20 mouse cellular contexts compared by ENCODE assay signal in the genomic region with DNA sequence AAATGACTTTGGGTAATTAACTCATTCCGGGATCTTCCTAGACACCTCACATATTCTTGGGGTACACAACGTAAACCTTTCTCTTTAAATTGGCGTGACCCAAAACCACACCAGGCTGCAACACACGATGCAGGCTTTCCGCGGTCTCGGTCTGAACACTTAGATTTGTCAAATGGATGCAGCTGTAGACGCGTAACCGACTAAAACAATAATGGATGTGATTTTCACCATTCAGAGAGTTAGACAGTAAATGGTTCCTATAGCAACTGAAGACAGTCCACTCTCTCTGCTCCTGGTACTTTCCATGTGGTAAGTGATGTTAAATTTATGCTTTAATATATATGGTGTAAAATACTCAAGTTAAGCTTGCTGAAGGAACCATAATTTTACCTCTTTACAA.
DNase-seq lines count a peak whose midpoint lies in the region; ATAC-seq and TF ChIP-seq lines count a peak whose summit lies in the region.
"Had no signal": no experiment of that assay in that cellular context is flagged by ENCODE, and none has a peak within 500 bp of the region (broad histone marks: within the 10 kb centered on the region; RNA-seq: fewer than 3 reads in every experiment).

No protein-coding gene starts in this region.

- ATAC-seq in forebrain, embryonic 14.5 days = no peak
- peak; percentile 58 for ATAC-seq in forebrain, postnatal 0 days
- ATAC-seq in forebrain, embryonic 13.5 days = no peak
- ATAC-seq in midbrain, embryonic 16.5 days = 0 out of 2 replicates have a peak, but pooled peaks have one; percentile 66
- no peak for ATAC-seq in midbrain, embryonic 14.5 days (ENCODE audit: low FRiP score, low TSS enrichment)
- 0 out of 2 replicates have a peak, but pooled peaks have one; percentile 41 for ATAC-seq in neural tube, embryonic 14.5 days (ENCODE audit: low read depth)
- no peak; the same call in 1 of the 2 replicates for ATAC-seq in neural tube, embryonic 15.5 days (ENCODE audit: low FRiP score)
- ATAC-seq: activated CD4-positive, CD25-positive, alpha-beta regulatory T cell, adult 4 months; hindbrain, postnatal 0 days; inflammation-experienced regulatory T-cells, adult 6 months; intestine, embryonic 16.5 days had no signal

- H3K4me1 ChIP-seq in forebrain, embryonic 14.5 days (ENCODE audit: control insufficient read depth, insufficient read depth, low read length) = peaks cover 10% of the 10 kb centered on the region; the same call in 1 of the 2 replicates
- H3K4me1 ChIP-seq in forebrain, embryonic 10.5 days = peaks cover 9% of the 10 kb centered on the region
- H3K4me1 ChIP-seq in forebrain, postnatal 0 days (ENCODE audit: insufficient read depth) = peaks cover 7% of the 10 kb centered on the region; the same call in 1 of the 2 replicates
- H3K4me1 ChIP-seq in forebrain, embryonic 13.5 days = peaks cover 14% of the 10 kb centered on the region
- H3K4me1 ChIP-seq in midbrain, embryonic 16.5 days (ENCODE audit: control insufficient read depth, insufficient read depth, low read length) = peaks cover 9% of the 10 kb centered on the region; the same call in 1 of the 2 replicates
- H3K4me1 ChIP-seq in midbrain, embryonic 14.5 days (ENCODE audit: control insufficient read depth, insufficient read depth, low read length) = peaks cover 11% of the 10 kb centered on the region
- no peaks in the 10 kb centered on the region for H3K4me1 ChIP-seq in neural tube, embryonic 14.5 days (ENCODE audit: control insufficient read depth, insufficient read depth, low read length)
- H3K4me1 ChIP-seq in neural tube, embryonic 15.5 days = peaks cover 4% of the 10 kb centered on the region; the same call in 1 of the 2 replicates

- no peak overlapping the region for H3K4me2 ChIP-seq in forebrain, embryonic 14.5 days (ENCODE audit: low read length)
- H3K4me2 ChIP-seq in forebrain, postnatal 0 days (ENCODE audit: low read depth) = no peak overlapping the region
- no peak overlapping the region for H3K4me2 ChIP-seq in forebrain, embryonic 13.5 days
- H3K4me2 ChIP-seq in midbrain, embryonic 16.5 days (ENCODE audit: low read length) = no peak overlapping the region
- H3K4me2 ChIP-seq in midbrain, embryonic 14.5 days (ENCODE audit: low read length) = no peak overlapping the region
- no peak overlapping the region for H3K4me2 ChIP-seq in neural tube, embryonic 14.5 days (ENCODE audit: low read depth, low read length)
- no peak overlapping the region for H3K4me2 ChIP-seq in neural tube, embryonic 15.5 days
- H3K4me2 ChIP-seq: hindbrain, embryonic 12.5 days had no signal

- no peaks in the 10 kb centered on the region for H3K27me3 ChIP-seq in forebrain, embryonic 14.5 days (replicated peaks; ENCODE audit: control insufficient read depth, insufficient read depth, low read length)
- H3K27me3 ChIP-seq in forebrain, embryonic 10.5 days (ENCODE audit: poor library complexity, severe bottlenecking) = no peaks in the 10 kb centered on the region
- H3K27me3 ChIP-seq in forebrain, postnatal 0 days (ENCODE audit: insufficient read depth, low read length) = no peaks in the 10 kb centered on the region
- no peaks in the 10 kb centered on the region for H3K27me3 ChIP-seq in forebrain, embryonic 13.5 days
- no peaks in the 10 kb centered on the region for H3K27me3 ChIP-seq in midbrain, embryonic 16.5 days (ENCODE audit: control insufficient read depth, insufficient read depth, low read depth, low read length)
- H3K27me3 ChIP-seq in midbrain, embryonic 14.5 days (ENCODE audit: control insufficient read depth, insufficient read depth, low read length) = no peaks in the 10 kb centered on the region
- no peaks in the 10 kb centered on the region for H3K27me3 ChIP-seq in neural tube, embryonic 14.5 days (ENCODE audit: control insufficient read depth, insufficient read depth, low read length)
- no peaks in the 10 kb centered on the region for H3K27me3 ChIP-seq in neural tube, embryonic 15.5 days (replicated peaks)
- H3K27me3 ChIP-seq: hindbrain, embryonic 12.5 days had no signal

- WGBS in forebrain, embryonic 14.5 days = 87% methylated on average over 10 of the region's 10 CpGs
- 90% methylated on average over 10 of the region's 10 CpGs for WGBS in forebrain, embryonic 10.5 days
- WGBS in forebrain, postnatal 0 days = 83% methylated on average over 10 of the region's 10 CpGs
- WGBS in forebrain, embryonic 13.5 days = 83% methylated on average over 10 of the region's 10 CpGs
- WGBS in midbrain, embryonic 16.5 days = 74% methylated on average over 10 of the region's 10 CpGs
- WGBS in midbrain, embryonic 14.5 days = 79% methylated on average over 10 of the region's 10 CpGs
- WGBS in neural tube, embryonic 14.5 days = 60% methylated on average over 10 of the region's 10 CpGs
- WGBS in neural tube, embryonic 15.5 days = 65% methylated on average over 10 of the region's 10 CpGs

- DNase-seq in forebrain, embryonic 14.5 days (ENCODE audit: low spot score) = peak; percentile 45
- DNase-seq in forebrain, embryonic 10.5 days (ENCODE audit: extremely low spot score, low spot score) = no peak
- no peak for DNase-seq in forebrain, postnatal 0 days
- no peak for DNase-seq in midbrain, embryonic 14.5 days
- DNase-seq: adrenal gland, adult 8-10 months; adrenal gland, postnatal 25 days; cerebellum, adult 18-20 months; cerebellum, adult 9-10 months; cerebellum, postnatal 14 days; gastrocnemius, postnatal 25 days; heart, adult 18-20 months had no signal

- no peak for TF ChIP-seq CTCF in forebrain, postnatal 0 days (IDR thresholded peaks at IDR 0.05; ENCODE audit: low read depth)

- H3K9me3 ChIP-seq in forebrain, embryonic 14.5 days (replicated peaks; ENCODE audit: control insufficient read depth, low read length) = no peaks in the 10 kb centered on the region
- H3K9me3 ChIP-seq in forebrain, embryonic 10.5 days = no peaks in the 10 kb centered on the region
- H3K9me3 ChIP-seq in forebrain, postnatal 0 days (ENCODE audit: low read length) = no peaks in the 10 kb centered on the region
- no peaks in the 10 kb centered on the region for H3K9me3 ChIP-seq in forebrain, embryonic 13.5 days (replicated peaks)
- no peaks in the 10 kb centered on the region for H3K9me3 ChIP-seq in midbrain, embryonic 16.5 days (replicated peaks; ENCODE audit: control insufficient read depth, low read length, poor library complexity, severe bottlenecking)
- no peaks in the 10 kb centered on the region for H3K9me3 ChIP-seq in midbrain, embryonic 14.5 days (ENCODE audit: control insufficient read depth, low read length)
- no peaks in the 10 kb centered on the region for H3K9me3 ChIP-seq in neural tube, embryonic 14.5 days (ENCODE audit: control insufficient read depth, low read length)
- H3K9me3 ChIP-seq in neural tube, embryonic 15.5 days (replicated peaks) = no peaks in the 10 kb centered on the region
- H3K9me3 ChIP-seq: hindbrain, embryonic 12.5 days had no signal

- no peaks in the 10 kb centered on the region for H3K36me3 ChIP-seq in forebrain, embryonic 14.5 days (ENCODE audit: control insufficient read depth, insufficient read depth, low read length)
- H3K36me3 ChIP-seq in forebrain, embryonic 10.5 days (replicated peaks) = no peaks in the 10 kb centered on the region
- no peaks in the 10 kb centered on the region for H3K36me3 ChIP-seq in forebrain, postnatal 0 days (ENCODE audit: insufficient read depth)
- H3K36me3 ChIP-seq in forebrain, embryonic 13.5 days (ENCODE audit: poor library complexity, severe bottlenecking) = no peaks in the 10 kb centered on the region
- no peaks in the 10 kb centered on the region for H3K36me3 ChIP-seq in midbrain, embryonic 16.5 days (ENCODE audit: control insufficient read depth, insufficient read depth, low read length)
- H3K36me3 ChIP-seq in midbrain, embryonic 14.5 days (ENCODE audit: control insufficient read depth, insufficient read depth, low read length) = no peaks in the 10 kb centered on the region
- H3K36me3 ChIP-seq in neural tube, embryonic 14.5 days (ENCODE audit: control insufficient read depth, insufficient read depth, low read length) = no peaks in the 10 kb centered on the region
- H3K36me3 ChIP-seq in neural tube, embryonic 15.5 days = no peaks in the 10 kb centered on the region
- H3K36me3 ChIP-seq: hindbrain, embryonic 12.5 days had no signal

- H3K9ac ChIP-seq in forebrain, embryonic 14.5 days (ENCODE audit: low read length) = no peak overlapping the region
- no peak overlapping the region for H3K9ac ChIP-seq in forebrain, postnatal 0 days
- H3K9ac ChIP-seq in forebrain, embryonic 13.5 days = no peak overlapping the region
- no peak overlapping the region for H3K9ac ChIP-seq in midbrain, embryonic 16.5 days (ENCODE audit: low read depth, low read length)
- no peak overlapping the region for H3K9ac ChIP-seq in midbrain, embryonic 14.5 days (replicated peaks; ENCODE audit: low read length)
- H3K9ac ChIP-seq in neural tube, embryonic 14.5 days (replicated peaks; ENCODE audit: low read depth, low read length) = no peak overlapping the region
- no peak overlapping the region for H3K9ac ChIP-seq in neural tube, embryonic 15.5 days (replicated peaks)
- H3K9ac ChIP-seq: hindbrain, embryonic 12.5 days had no signal

- H3K4me3 ChIP-seq in forebrain, embryonic 14.5 days (ENCODE audit: low read depth, low read length) = no peak overlapping the region
- H3K4me3 ChIP-seq in forebrain, embryonic 10.5 days = no peak overlapping the region
- no peak overlapping the region for H3K4me3 ChIP-seq in forebrain, postnatal 0 days (ENCODE audit: low read depth, low read length)
- no peak overlapping the region for H3K4me3 ChIP-seq in forebrain, embryonic 13.5 days
- no peak overlapping the region for H3K4me3 ChIP-seq in midbrain, embryonic 16.5 days (ENCODE audit: low read depth, low read length)
- H3K4me3 ChIP-seq in midbrain, embryonic 14.5 days (replicated peaks; ENCODE audit: low read depth, low read length) = no peak overlapping the region
- H3K4me3 ChIP-seq in neural tube, embryonic 14.5 days (ENCODE audit: low read depth, low read length) = no peak overlapping the region
- H3K4me3 ChIP-seq in neural tube, embryonic 15.5 days (replicated peaks) = no peak overlapping the region
- H3K4me3 ChIP-seq: hindbrain, embryonic 12.5 days had no signal

- H3K27ac ChIP-seq in forebrain, embryonic 14.5 days (ENCODE audit: low read depth, low read length) = no peak overlapping the region
- H3K27ac ChIP-seq in forebrain, embryonic 10.5 days = no peak overlapping the region
- no peak overlapping the region for H3K27ac ChIP-seq in forebrain, postnatal 0 days (ENCODE audit: low read depth, low read length)
- no peak overlapping the region for H3K27ac ChIP-seq in forebrain, embryonic 13.5 days
- H3K27ac ChIP-seq in midbrain, embryonic 16.5 days (ENCODE audit: low read length) = no peak overlapping the region
- H3K27ac ChIP-seq in midbrain, embryonic 14.5 days (replicated peaks; ENCODE audit: low read depth, low read length) = no peak overlapping the region
- no peak overlapping the region for H3K27ac ChIP-seq in neural tube, embryonic 14.5 days (ENCODE audit: low read depth, low read length)
- H3K27ac ChIP-seq in neural tube, embryonic 15.5 days (replicated peaks) = no peak overlapping the region
- H3K27ac ChIP-seq: hindbrain, embryonic 12.5 days had no signal

Comparison
In these comparisons a context has a peak if more than half of its experiments do, and no peak if none do; other contexts are left out.
1. ATAC-seq: peak in forebrain, postnatal 0 days (single experiment), midbrain, embryonic 16.5 days (single experiment) and neural tube, embryonic 14.5 days (single experiment); none in forebrain, embryonic 14.5 days (single experiment), forebrain, embryonic 13.5 days (single experiment), midbrain, embryonic 14.5 days (single experiment) and neural tube, embryonic 15.5 days (single experiment).